Mouse (Mus musculus) midbrain, postnatal 0 days (tissue): ENCODE measurements at regions not wholly inside any gene's neighbourhood (a gene's known extent, or its start where the extent isn't known, plus 50 kb on each side); places are given as distances from the start of the nearest gene placed in this dataset.

Experiments
- ATAC-seq: fragments of 200-750 bp; cut with Nextera tagmentation; 2 replicates; pipeline ENCODE4 v1.8.0; 2017; ENCODE audit warnings: moderate number of reproducible peaks, mild to moderate bottlenecking, moderate TSS enrichment, moderate library complexity; ENCODE audit not compliant: low FRiP score
- DNase-seq: peaks from one replicate; pipeline ENCODE4 v3.0.0-alpha.2; 2015; ENCODE audit warnings: low spot score
- H3K27ac ChIP-seq: fragments of 300-500 bp; sonication (generic); 2 replicates; pipeline ENCODE4 v1.5.1; 2014; ENCODE audit warnings: low read depth, mild to moderate bottlenecking, low read length, mixed read lengths
- H3K27me3 ChIP-seq: fragments of 300-500 bp; sonication (generic); 2 replicates; pipeline ENCODE4 v1.6.1; 2014; ENCODE audit warnings: low read length, control low read depth, mixed read lengths; ENCODE audit not compliant: insufficient read depth
- H3K36me3 ChIP-seq: fragments of 300-500 bp; sonication (generic); 2 replicates; pipeline ENCODE4 v1.6.1; 2014; ENCODE audit warnings: low read length, control low read depth, mixed read lengths; ENCODE audit not compliant: insufficient read depth
- H3K4me1 ChIP-seq: fragments of 300-500 bp; sonication (generic); 2 replicates; pipeline ENCODE4 v1.6.1; 2014; ENCODE audit warnings: mild to moderate bottlenecking, control low read depth, antibody characterized with exemption, low read length, mixed read lengths; ENCODE audit not compliant: insufficient read depth
- H3K4me2 ChIP-seq: fragments of 300-500 bp; sonication (generic); 2 replicates; pipeline ENCODE4 v1.6.1; 2014; ENCODE audit warnings: low read depth, mild to moderate bottlenecking, low read length, mixed read lengths; ENCODE audit not compliant: poor library complexity, severe bottlenecking
- H3K4me3 ChIP-seq: fragments of 300-500 bp; sonication (generic); 2 replicates; pipeline ENCODE4 v1.5.1; 2014; ENCODE audit warnings: low read depth, mild to moderate bottlenecking, low read length, moderate library complexity
- H3K9ac ChIP-seq: fragments of 300-500 bp; sonication (generic); replicated peaks from 2 replicates; pipeline ENCODE4 v1.6.1; 2014; ENCODE audit warnings: mild to moderate bottlenecking, low read length, moderate library complexity, mixed read lengths; ENCODE audit not compliant: poor library complexity, severe bottlenecking
- H3K9me3 ChIP-seq: fragments of 300-500 bp; sonication (generic); 2 replicates; pipeline ENCODE4 v1.6.1; 2016; ENCODE audit warnings: low read length, control low read depth
- CTCF ChIP-seq: IDR thresholded peaks from 2 replicates; pipeline ENCODE4 v1.5.1; 2016; ENCODE audit warnings: antibody characterized with exemption, mild to moderate bottlenecking
- WGBS: fragments of 180-500 bp; shearing (Covaris S2); extraction: QIAGEN DNeasy Blood & Tissue Kit; methylation state at CpG from one replicate; pipeline ENCODE4 v1.1.7; 2014; 5-methylcytosine and 5-hydroxymethylcytosine counted together

- peak; percentile 79; the same call in 1 of the 2 replicates for ATAC-seq
- 22% methylated on average over 4 of the region's 4 CpGs for WGBS
- Histone ChIP-seq H3K9ac (no peak overlapping the region), H3K4me3 (no peak overlapping the region), H3K27ac (no peak overlapping the region), H3K36me3 (no peaks in the 10 kb centered on the region), H3K4me2 (no peak overlapping the region), H3K27me3 (peaks cover 3% of the 10 kb centered on the region; the same call in 1 of the 2 replicates), H3K4me1 (peaks cover 4% of the 10 kb centered on the region), H3K9me3 (no peaks in the 10 kb centered on the region)
- peak; percentile 96 for TF ChIP-seq CTCF
- DNase-seq: peak; percentile 85
Measured at GRCm38 (mm10) chr2:92840009-92840408, 74.9 kb upstream of the Syt13 start.

GRCm38 (mm10) chr2:92841626-92842025, 73.3 kb upstream of the Syt13 start:
- H3K4me1 ChIP-seq: peaks cover 4% of the 10 kb centered on the region
- DNase-seq (no peak), ATAC-seq (no peak)
- H3K4me2 ChIP-seq: no peak overlapping the region
- H3K9ac ChIP-seq: no peak overlapping the region
- 58% methylated on average over 3 of the region's 3 CpGs for WGBS
- no peak overlapping the region for H3K27ac ChIP-seq
- no peak for TF ChIP-seq CTCF
- H3K27me3 ChIP-seq: peaks cover 3% of the 10 kb centered on the region; the same call in 1 of the 2 replicates
- no peaks in the 10 kb centered on the region for H3K9me3 ChIP-seq
- H3K4me3 ChIP-seq: no peak overlapping the region
- H3K36me3 ChIP-seq: no peaks in the 10 kb centered on the region

DNA sequence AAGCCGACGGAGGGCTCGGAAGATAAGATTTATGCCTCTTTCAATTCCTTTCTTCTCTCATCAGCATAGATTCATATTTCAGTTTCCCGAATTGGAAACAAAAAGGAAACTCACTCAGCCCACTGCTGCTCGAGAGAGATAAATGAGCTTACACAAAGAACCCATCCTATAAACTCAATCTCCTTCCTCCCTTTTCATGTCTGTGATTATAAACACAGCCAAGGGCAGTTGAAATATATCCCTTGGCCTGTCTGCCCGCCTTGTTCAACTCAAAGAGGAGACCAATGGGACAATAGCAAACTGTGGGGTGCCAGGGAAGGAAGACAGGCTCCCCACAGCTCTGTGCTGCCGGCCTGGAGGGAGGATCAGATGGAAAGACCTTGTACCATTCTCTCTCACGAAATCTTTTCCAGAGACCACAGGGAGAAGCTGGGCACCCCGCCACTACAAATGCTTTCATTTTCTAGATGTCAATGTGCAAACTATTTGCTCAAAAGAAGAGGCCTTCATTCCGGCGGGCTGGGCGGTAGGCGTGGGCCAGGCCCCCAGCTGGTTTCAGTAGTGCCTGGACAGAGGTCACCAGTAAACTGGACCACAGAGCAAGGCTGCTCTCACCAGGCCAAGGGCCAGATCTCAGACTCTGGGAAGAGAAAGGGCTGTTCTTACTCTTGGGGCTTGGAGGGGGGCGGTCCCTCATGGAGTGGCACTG, 69.7 kb upstream of the Syt13 start:
- Histone ChIP-seq H3K4me3 (no peak overlapping the region), H3K4me2 (no peak overlapping the region), H3K9ac (no peak overlapping the region), H3K27ac (peak overlapping the region; percentile 62), H3K4me1 (peaks cover 4% of the 10 kb centered on the region), H3K27me3 (peaks cover 3% of the 10 kb centered on the region; the same call in 1 of the 2 replicates), H3K36me3 (no peaks in the 10 kb centered on the region), H3K9me3 (no peaks in the 10 kb centered on the region)
- WGBS: 19% methylated on average over 14 of the region's 14 CpGs
- TF ChIP-seq CTCF: no peak
- ATAC-seq (peak; percentile 21; the same call in 1 of the 2 replicates), DNase-seq (peak; percentile 76)

- no peak for TF ChIP-seq CTCF
- DNase-seq (peak; percentile 50), ATAC-seq (no peak)
- no peak overlapping the region for H3K4me2 ChIP-seq
- H3K4me1 ChIP-seq: peaks cover 4% of the 10 kb centered on the region
- H3K4me3 ChIP-seq: no peak overlapping the region
- H3K27me3 ChIP-seq: no peaks in the 10 kb centered on the region
- no peak overlapping the region for H3K9ac ChIP-seq
- H3K36me3 ChIP-seq: no peaks in the 10 kb centered on the region
- H3K27ac ChIP-seq: peak overlapping the region; percentile 71
- H3K9me3 ChIP-seq: no peaks in the 10 kb centered on the region
- WGBS: 26% methylated on average over 13 of the region's 13 CpGs
Measured at GRCm38 (mm10) chr2:92848962-92849361, 65.9 kb upstream of the Syt13 start.

- no peaks in the 10 kb centered on the region for H3K4me1 ChIP-seq
- peak; percentile 14; the same call in 1 of the 2 replicates for ATAC-seq
- H3K4me3 ChIP-seq: no peak overlapping the region
- no peak for DNase-seq
- no peaks in the 10 kb centered on the region for H3K36me3 ChIP-seq
- 0 out of 2 replicates have a peak, but pooled peaks have one; percentile 19 for TF ChIP-seq CTCF
- no peak overlapping the region for H3K27ac ChIP-seq
- no peaks in the 10 kb centered on the region for H3K27me3 ChIP-seq
- no peak overlapping the region for H3K4me2 ChIP-seq
- WGBS: 40% methylated on average over 5 of the region's 5 CpGs
- no peaks in the 10 kb centered on the region for H3K9me3 ChIP-seq
- no peak overlapping the region for H3K9ac ChIP-seq
Measured at GRCm38 (mm10) chr2:92851336-92851735, 63.6 kb upstream of the Syt13 start.

- 82% methylated on average over 3 of the region's 3 CpGs for WGBS
- DNase-seq (peak; percentile 72), ATAC-seq (no peak)
- no peak overlapping the region for H3K4me2 ChIP-seq
- H3K36me3 ChIP-seq: no peaks in the 10 kb centered on the region
- H3K9me3 ChIP-seq: no peaks in the 10 kb centered on the region
- no peak for TF ChIP-seq CTCF
- no peaks in the 10 kb centered on the region for H3K27me3 ChIP-seq
- no peak overlapping the region for H3K4me3 ChIP-seq
- no peak overlapping the region for H3K9ac ChIP-seq
- 0 out of 2 replicates have a peak, but pooled peaks cover 3% of the 10 kb centered on the region for H3K4me1 ChIP-seq
- H3K27ac ChIP-seq: no peak overlapping the region
Measured at GRCm38 (mm10) chr2:92853175-92853574, 61.7 kb upstream of the Syt13 start.
